Mouse (Mus musculus): ENCODE data around the gene Chst7. TPM values are rescaled to one million over a fixed set of nuclear protein-coding genes. Genes with fewer than 3 reads are reported as not detected.

Gene Chst7
- polyA plus RNA-seq, 1 experiment: 1.7 TPM

- H3ac ChIP-seq (ENCODE audit: control insufficient read depth, insufficient read length): no peak overlapping the region
- H3K36me3 ChIP-seq (ENCODE audit: control insufficient read depth, insufficient read depth): no peaks in the 10 kb centered on the region
- TF ChIP-seq MYOG (IDR thresholded peaks at IDR 0.05; ENCODE audit: control insufficient read depth in 1 of 3, insufficient read depth in 1 of 3, insufficient read length in 2 of 3, low read depth in 2 of 3): no peak
- no peak for TF ChIP-seq MYOD1 (IDR thresholded peaks at IDR 0.05; ENCODE audit: control insufficient read depth in 1 of 3, insufficient read length in 2 of 3, low read depth in 2 of 3)
- TF ChIP-seq TCF12 (IDR thresholded peaks at IDR 0.05; ENCODE audit: insufficient read depth, poor library complexity, severe bottlenecking): no peak
- no peak for TF ChIP-seq POLR2A (IDR thresholded peaks at IDR 0.05; ENCODE audit: insufficient read length, low read depth)
- no peak for TF ChIP-seq POLR2AphosphoS2 (IDR thresholded peaks at IDR 0.05; ENCODE audit: insufficient read length, low read depth)
- TF ChIP-seq SRF (IDR thresholded peaks at IDR 0.05; ENCODE audit: control insufficient read depth, insufficient read length, low read depth): no peak
- no peak for TF ChIP-seq USF1 (IDR thresholded peaks at IDR 0.05; ENCODE audit: low read depth)
- TF ChIP-seq REST (IDR thresholded peaks at IDR 0.05; ENCODE audit: insufficient read depth, insufficient read length): no peak
- no peak for TF ChIP-seq CEBPB (IDR thresholded peaks at IDR 0.05; ENCODE audit: insufficient read depth, poor library complexity, severe bottlenecking)
- TF ChIP-seq MAX (IDR thresholded peaks at IDR 0.05; ENCODE audit: low read depth): no peak
- TF ChIP-seq TCF3 (IDR thresholded peaks at IDR 0.05; ENCODE audit: insufficient read length, low read depth): no peak
- no peak for TF ChIP-seq E2F4 (IDR thresholded peaks at IDR 0.05; ENCODE audit: insufficient read depth)
- no peaks in the 10 kb centered on the region for H3K27me3 ChIP-seq (ENCODE audit: control insufficient read depth, insufficient read depth, insufficient read length)
- H3K4me3 ChIP-seq: no peak overlapping the region
- H3K4me2 ChIP-seq (ENCODE audit: low read depth): no peak overlapping the region
- H3K79me2 ChIP-seq (ENCODE audit: control insufficient read depth, insufficient read depth): no peaks in the 10 kb centered on the region
Observed at GRCm38 (mm10) chrX:20128951-20129350, 69.6 kb downstream of the Chst7 start.

GRCm38 (mm10) chrX:20129466-20129865 is 70.1 kb downstream of the Chst7 start:
- Histone ChIP-seq H3ac (ENCODE audit: control insufficient read depth, insufficient read length) (no peak overlapping the region), H3K4me3 (no peak overlapping the region), H3K4me2 (ENCODE audit: low read depth) (no peak overlapping the region), H3K27me3 (ENCODE audit: control insufficient read depth, insufficient read depth, insufficient read length) (no peaks in the 10 kb centered on the region), H3K36me3 (ENCODE audit: control insufficient read depth, insufficient read depth) (no peaks in the 10 kb centered on the region), H3K79me2 (ENCODE audit: control insufficient read depth, insufficient read depth) (no peaks in the 10 kb centered on the region)
- TF ChIP-seq USF1 (IDR thresholded peaks at IDR 0.05; ENCODE audit: low read depth) (no peak), SRF (IDR thresholded peaks at IDR 0.05; ENCODE audit: control insufficient read depth, insufficient read length, low read depth) (no peak), POLR2AphosphoS2 (IDR thresholded peaks at IDR 0.05; ENCODE audit: insufficient read length, low read depth) (no peak), TCF12 (IDR thresholded peaks at IDR 0.05; ENCODE audit: insufficient read depth, poor library complexity, severe bottlenecking) (no peak), CEBPB (IDR thresholded peaks at IDR 0.05; ENCODE audit: insufficient read depth, poor library complexity, severe bottlenecking) (no peak), MYOD1 (IDR thresholded peaks at IDR 0.05; ENCODE audit: control insufficient read depth in 1 of 3, insufficient read length in 2 of 3, low read depth in 2 of 3) (no peak), REST (IDR thresholded peaks at IDR 0.05; ENCODE audit: insufficient read depth, insufficient read length) (no peak)

Other genes starting within 250 kb of the Chst7 start
- gene Slc9a7, start 232.2 kb downstream of the Chst7 start, polyA plus RNA-seq (2012; fragmentation: generic; extraction: Trizol): 0.13 TPM

Measured in myocyte (in vitro differentiated cells).